Mouse (Mus musculus) liver, embryonic 14.5 days (tissue): ENCODE measurements around the gene Med4.

Source experiments
- CTCF ChIP-seq: IDR thresholded peaks from 2 replicates; pipeline ENCODE4 v1.5.1; 2016; ENCODE audit warnings: antibody characterized with exemption, low read depth, control low read depth
- EP300 ChIP-seq: IDR thresholded peaks from 2 replicates; pipeline ENCODE4 v1.6.1; 2016; ENCODE audit warnings: antibody characterized with exemption, low read depth

DNA sequence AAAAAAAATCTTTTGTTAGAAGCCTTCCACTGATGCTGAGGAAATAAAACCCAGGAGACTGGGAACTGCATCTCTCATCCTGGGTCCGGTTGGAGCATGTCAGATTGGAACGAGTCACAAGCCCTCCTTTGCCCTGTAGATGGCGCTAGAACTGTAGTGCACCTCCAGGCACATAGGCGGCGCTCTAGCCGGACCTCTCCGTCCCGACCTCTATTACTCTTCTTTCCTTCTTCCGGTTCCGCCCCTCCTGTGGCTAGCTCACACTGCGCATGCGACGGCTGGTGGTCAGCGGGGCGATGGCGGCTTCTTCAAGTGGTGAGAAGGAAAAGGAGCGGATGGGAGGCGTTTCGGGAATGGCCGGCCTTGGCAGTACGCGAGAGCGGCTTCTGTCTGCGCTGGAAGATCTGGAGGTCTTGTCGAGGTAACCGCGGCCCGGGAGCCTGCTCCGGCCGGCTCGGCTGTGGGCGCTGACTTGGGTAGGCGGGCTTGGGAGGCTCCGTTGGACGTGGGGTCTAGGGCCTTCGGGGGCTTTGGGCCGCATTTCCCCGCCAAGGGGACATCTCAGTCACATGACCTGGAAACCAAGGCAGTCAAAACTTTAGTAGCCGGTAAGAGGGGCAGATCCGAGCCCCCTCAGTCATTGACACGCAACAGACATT is at the start of gene Med4:
- peak; percentile 100 for TF ChIP-seq CTCF
- TF ChIP-seq EP300 = 0 out of 2 replicates have a peak, but pooled peaks have one; percentile 14
